Mouse (Mus musculus) embryonic facial prominence, embryonic 14.5 days (tissue): Measurements from ENCODE around the gene Pus10. TPM values are rescaled to one million over a fixed set of nuclear protein-coding genes. Genes with fewer than 3 reads are reported as not detected.

Experiments
- ATAC-seq: fragments of 200-750 bp; cut with Nextera tagmentation; 2 replicates; pipeline ENCODE4 v1.8.0; 2017; ENCODE audit warnings: low read depth, moderate number of reproducible peaks, moderate TSS enrichment
- DNase-seq: peaks from one replicate; pipeline ENCODE4 v3.0.0-alpha.2; 2015; ENCODE audit warnings: low spot score
- H3K27ac ChIP-seq: fragments of 300-500 bp; sonication (generic); replicated peaks from 2 replicates; pipeline ENCODE4 v1.5.1; 2014; ENCODE audit warnings: low read depth, mild to moderate bottlenecking, low read length, moderate library complexity
- H3K27me3 ChIP-seq: fragments of 300-500 bp; sonication (generic); replicated peaks from 2 replicates; pipeline ENCODE4 v1.6.1; 2014; ENCODE audit warnings: low read length; ENCODE audit not compliant: control insufficient read depth, insufficient read depth
- H3K36me3 ChIP-seq: fragments of 300-500 bp; sonication (generic); 2 replicates; pipeline ENCODE4 v1.6.1; 2014; ENCODE audit warnings: low read length, mixed read lengths; ENCODE audit not compliant: control insufficient read depth, insufficient read depth
- H3K4me1 ChIP-seq: fragments of 300-500 bp; sonication (generic); 2 replicates; pipeline ENCODE4 v1.6.1; 2014; ENCODE audit warnings: antibody characterized with exemption, low read length; ENCODE audit not compliant: control insufficient read depth, insufficient read depth
- H3K4me2 ChIP-seq: fragments of 300-500 bp; sonication (generic); 2 replicates; pipeline ENCODE4 v1.6.1; 2014; ENCODE audit warnings: low read depth, mild to moderate bottlenecking, low read length, moderate library complexity, mixed read lengths
- H3K4me3 ChIP-seq: fragments of 300-500 bp; sonication (generic); 2 replicates; pipeline ENCODE4 v1.5.1; 2014; ENCODE audit warnings: low read depth, mild to moderate bottlenecking, low read length
- H3K9ac ChIP-seq: fragments of 300-500 bp; sonication (generic); 2 replicates; pipeline ENCODE4 v1.6.1; 2014; ENCODE audit warnings: low read depth, mild to moderate bottlenecking, low read length, moderate library complexity, mixed read lengths
- H3K9me3 ChIP-seq: fragments of 300-500 bp; sonication (generic); 2 replicates; pipeline ENCODE4 v1.6.1; 2016; ENCODE audit warnings: low read length; ENCODE audit not compliant: control insufficient read depth
- WGBS: fragments of 180-500 bp; shearing (Covaris S2); extraction: QIAGEN DNeasy Blood & Tissue Kit; methylation state at CpG from one replicate; pipeline ENCODE4 v1.1.7; 2014; 5-methylcytosine and 5-hydroxymethylcytosine counted together
- polyA plus RNA-seq: library from polyadenylated mRNA; unstranded; fragments of >200 nt; fragmentation: Nextera tagmentation; extraction: Ambion mirVana; gene quantifications from 2 replicates; pipeline ENCODE4 v1.2.1, GENCODE M21; 2014

The Pus10 gene
- polyA plus RNA-seq, 1 experiment from 2014 or later, result 19.0 TPM

DNA sequence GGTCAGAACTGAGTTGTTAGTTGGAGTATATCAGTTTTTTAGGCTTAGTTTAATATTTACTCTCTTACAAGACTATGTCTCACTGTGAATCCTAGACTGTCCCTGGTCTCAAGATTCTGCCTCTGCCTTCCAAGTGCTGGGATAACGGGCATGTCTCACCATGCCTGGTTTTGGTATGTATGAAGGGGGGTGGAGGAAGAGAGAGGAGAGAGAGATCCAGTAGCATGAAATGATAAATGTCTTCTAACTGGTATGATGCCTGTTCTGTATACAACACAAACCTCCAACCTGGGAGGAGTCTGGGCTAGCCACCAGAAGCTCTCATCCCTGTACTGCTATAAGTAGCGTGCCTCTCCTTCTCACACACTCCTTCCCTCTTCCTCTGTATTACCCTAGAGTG is 61.0 kb downstream of the Pus10 start:
- Histone ChIP-seq H3K9ac (no peak overlapping the region), H3K4me2 (no peak overlapping the region), H3K9me3 (no peaks in the 10 kb centered on the region), H3K4me3 (no peak overlapping the region), H3K27me3 (no peaks in the 10 kb centered on the region), H3K4me1 (no peaks in the 10 kb centered on the region), H3K27ac (no peak overlapping the region; the same call in 1 of the 2 replicates), H3K36me3 (peaks cover 66% of the 10 kb centered on the region)
- 84% methylated on average over 2 of the region's 2 CpGs for WGBS
- peak; percentile 69 for ATAC-seq
- peak; percentile 29 for DNase-seq

- 88% methylated on average over 2 of the region's 2 CpGs for WGBS
- no peaks in the 10 kb centered on the region for H3K27me3 ChIP-seq
Measured at GRCm38 (mm10) chr11:23728186-23728585, 62.7 kb downstream of the Pus10 start.

GRCm38 (mm10) chr11:23730120-23730519 is 64.6 kb downstream of the Pus10 start:
- ATAC-seq (no peak), DNase-seq (no peak)
- Histone ChIP-seq H3K4me3 (no peak overlapping the region), H3K27ac (no peak overlapping the region), H3K4me1 (no peaks in the 10 kb centered on the region), H3K4me2 (no peak overlapping the region), H3K36me3 (peaks cover 48% of the 10 kb centered on the region), H3K9me3 (no peaks in the 10 kb centered on the region), H3K9ac (no peak overlapping the region), H3K27me3 (no peaks in the 10 kb centered on the region)
- 86% methylated on average over 4 of the region's 4 CpGs for WGBS

More at GRCm38 (mm10) chr11:23728186-23728585, 62.7 kb downstream of the Pus10 start:
- Histone ChIP-seq H3K9ac (no peak overlapping the region), H3K27ac (no peak overlapping the region), H3K4me2 (no peak overlapping the region), H3K4me1 (no peaks in the 10 kb centered on the region), H3K4me3 (no peak overlapping the region), H3K9me3 (no peaks in the 10 kb centered on the region), H3K36me3 (peaks cover 58% of the 10 kb centered on the region)
- no peak for ATAC-seq
- no peak for DNase-seq

DNA sequence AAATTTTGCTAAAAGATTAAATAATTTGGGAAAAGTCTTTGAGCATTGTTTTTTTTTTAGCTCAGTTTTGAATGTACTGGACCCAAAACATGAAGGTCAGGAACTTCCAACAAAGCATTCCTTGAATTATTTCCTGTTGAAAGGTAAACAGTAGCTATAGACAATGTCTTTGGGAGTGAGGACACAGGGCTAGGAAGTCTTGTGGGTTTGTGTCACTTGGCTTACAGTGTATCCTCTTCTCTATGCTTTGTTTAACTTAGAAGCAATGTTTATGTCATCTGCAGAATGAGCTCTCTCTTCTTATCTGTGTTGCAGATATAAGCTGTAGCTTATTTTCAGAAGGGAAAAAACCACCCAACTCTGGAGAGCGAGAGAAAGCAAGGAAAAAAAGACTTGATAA is 67.4 kb downstream of the Pus10 start:
- peaks cover 25% of the 10 kb centered on the region for H3K36me3 ChIP-seq
- no peaks in the 10 kb centered on the region for H3K4me1 ChIP-seq
- no peaks in the 10 kb centered on the region for H3K27me3 ChIP-seq
- no peak overlapping the region for H3K27ac ChIP-seq
- H3K4me3 ChIP-seq, result no peak overlapping the region
- 88% methylated on average over 1 of the region's 1 CpGs for WGBS
- DNase-seq (no peak), ATAC-seq (no peak)
- H3K9ac ChIP-seq, result no peak overlapping the region
- no peak overlapping the region for H3K4me2 ChIP-seq
- no peaks in the 10 kb centered on the region for H3K9me3 ChIP-seq

- DNase-seq (no peak), ATAC-seq (no peak)
Measured at GRCm38 (mm10) chr11:23734749-23735286, 69.3 kb downstream of the Pus10 start.

DNA sequence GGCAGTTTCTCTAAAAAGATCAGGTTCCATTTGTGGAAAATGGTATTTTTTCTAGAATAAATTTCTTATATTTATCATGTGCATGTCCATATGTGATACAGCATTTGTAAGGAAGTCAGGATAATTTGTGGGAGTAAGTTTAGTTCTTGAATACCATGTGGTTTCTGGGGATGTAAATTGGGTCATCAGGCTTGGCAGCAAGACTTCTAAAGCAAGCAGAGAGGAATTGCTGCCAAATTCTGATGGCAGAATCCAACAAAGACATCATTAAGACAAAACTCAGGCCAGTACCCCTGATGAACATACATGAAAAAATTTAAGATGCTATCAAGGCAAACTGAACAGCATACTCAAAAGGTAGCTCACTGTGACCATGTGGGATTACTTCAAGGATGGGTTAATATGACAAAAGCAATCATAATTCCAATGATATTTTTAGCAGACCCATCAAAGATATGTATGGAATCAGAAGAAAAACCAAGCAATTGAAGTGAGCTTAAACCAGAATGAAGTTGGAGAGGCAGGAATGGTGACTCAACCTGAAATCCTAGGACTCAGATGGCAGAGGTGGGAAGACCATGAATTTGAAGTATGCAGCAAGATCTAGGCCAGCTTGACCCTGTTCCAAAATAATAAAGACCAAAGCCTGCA is 70.5 kb downstream of the Pus10 start:
- no peaks in the 10 kb centered on the region for H3K27me3 ChIP-seq
- H3K4me2 ChIP-seq, result no peak overlapping the region
- no peak overlapping the region for H3K4me3 ChIP-seq
- H3K9ac ChIP-seq, result no peak overlapping the region
- DNase-seq (peak; percentile 7), ATAC-seq (no peak)
- no peaks in the 10 kb centered on the region for H3K9me3 ChIP-seq
- H3K36me3 ChIP-seq, result peaks cover 12% of the 10 kb centered on the region
- no peaks in the 10 kb centered on the region for H3K4me1 ChIP-seq
- H3K27ac ChIP-seq, result no peak overlapping the region

More at GRCm38 (mm10) chr11:23734749-23735286, 69.3 kb downstream of the Pus10 start:
- Histone ChIP-seq H3K4me3 (no peak overlapping the region), H3K4me2 (no peak overlapping the region), H3K4me1 (no peaks in the 10 kb centered on the region), H3K36me3 (peaks cover 12% of the 10 kb centered on the region), H3K9ac (no peak overlapping the region), H3K9me3 (no peaks in the 10 kb centered on the region), H3K27ac (no peak overlapping the region), H3K27me3 (no peaks in the 10 kb centered on the region)
- 95% methylated on average over 6 of the region's 6 CpGs for WGBS

DNA sequence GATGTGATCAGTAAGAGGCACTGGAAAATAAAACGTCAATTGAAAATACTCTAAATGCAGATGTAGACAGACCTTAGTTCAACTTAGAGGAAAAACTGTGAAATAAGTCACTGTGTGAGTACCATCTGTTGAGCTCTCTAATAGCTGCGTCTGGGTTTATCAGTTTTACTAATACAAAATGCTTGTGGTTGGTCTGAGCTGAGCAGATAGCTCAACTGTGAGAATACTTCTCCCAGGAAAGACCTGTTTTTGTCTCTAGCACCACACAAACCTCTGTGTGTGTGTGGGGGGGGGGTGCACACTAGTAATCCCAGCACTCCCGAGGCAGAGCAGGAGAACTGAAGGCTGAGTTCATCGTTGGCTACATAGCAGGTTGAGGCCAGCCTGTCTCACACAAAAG is 75.4 kb downstream of the Pus10 start:
- Histone ChIP-seq H3K4me3 (no peak overlapping the region), H3K36me3 (peaks cover 8% of the 10 kb centered on the region; the same call in 1 of the 2 replicates), H3K9ac (no peak overlapping the region), H3K9me3 (no peaks in the 10 kb centered on the region), H3K27ac (no peak overlapping the region), H3K27me3 (no peaks in the 10 kb centered on the region), H3K4me1 (no peaks in the 10 kb centered on the region), H3K4me2 (no peak overlapping the region)
- 82% methylated on average over 4 of the region's 4 CpGs for WGBS
- DNase-seq (no peak), ATAC-seq (no peak)

GRCm38 (mm10) chr11:23741386-23741785 is 75.9 kb downstream of the Pus10 start:
- Histone ChIP-seq H3K4me1 (no peaks in the 10 kb centered on the region), H3K27ac (no peak overlapping the region), H3K9me3 (no peaks in the 10 kb centered on the region), H3K36me3 (peaks cover 8% of the 10 kb centered on the region; the same call in 1 of the 2 replicates), H3K4me2 (no peak overlapping the region), H3K4me3 (no peak overlapping the region), H3K9ac (no peak overlapping the region), H3K27me3 (no peaks in the 10 kb centered on the region)
- ATAC-seq (no peak), DNase-seq (no peak)
- WGBS, result 92% methylated on average over 7 of the region's 7 CpGs

DNA sequence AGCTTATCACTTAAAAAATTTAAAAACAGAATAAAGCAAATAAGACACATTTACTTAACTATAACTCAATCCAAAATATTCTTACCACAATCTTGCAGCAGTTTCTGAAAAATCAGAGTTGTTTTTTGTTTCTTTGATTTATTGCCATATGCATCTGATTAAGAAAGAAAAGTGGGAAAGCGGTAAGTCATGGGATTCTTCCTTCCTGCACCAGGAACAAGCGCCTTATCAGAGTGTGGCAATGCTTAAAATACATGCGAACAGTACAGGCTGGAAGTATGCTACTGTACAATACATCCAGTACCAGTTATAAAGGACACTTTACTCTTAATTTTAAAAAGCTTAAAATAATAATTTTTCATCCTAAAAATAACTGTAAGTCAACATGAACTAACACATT is 78.9 kb downstream of the Pus10 start:
- no peak for ATAC-seq

More for the DNA sequence above, 78.9 kb downstream of the Pus10 start:
- DNase-seq, result no peak
- Histone ChIP-seq H3K4me2 (no peak overlapping the region), H3K4me3 (no peak overlapping the region), H3K4me1 (no peaks in the 10 kb centered on the region), H3K36me3 (peaks cover 8% of the 10 kb centered on the region; the same call in 1 of the 2 replicates), H3K9me3 (no peaks in the 10 kb centered on the region), H3K27me3 (no peaks in the 10 kb centered on the region), H3K9ac (no peak overlapping the region), H3K27ac (no peak overlapping the region)
- WGBS, result 67% methylated on average over 3 of the region's 3 CpGs
